Mouse (Mus musculus) C2C12 (cell line): ENCODE measurements around the gene Pnpla5.

Experiments
- CEBPB ChIP-seq: IDR thresholded peaks from one replicate; pipeline ENCODE4 v1.6.1; 2011; ENCODE audit warnings: low read depth, mild to moderate bottlenecking, control low read depth, moderate library complexity
- CTCF ChIP-seq: IDR thresholded peaks from one replicate; pipeline ENCODE4 v1.5.1; 2011; ENCODE audit not compliant: control insufficient read depth, insufficient read depth, insufficient read length
- MAX ChIP-seq: IDR thresholded peaks from one replicate; pipeline ENCODE4 v1.6.1; 2011; ENCODE audit warnings: mild to moderate bottlenecking, control low read depth
- USF1 ChIP-seq: IDR thresholded peaks from one replicate; pipeline ENCODE4 v1.6.1; 2011; ENCODE audit warnings: low read depth, mild to moderate bottlenecking, control low read depth, moderate library complexity

GRCm38 (mm10) chr15:84121036-84121435, 1.9 kb downstream of the Pnpla5 start:
- TF ChIP-seq CTCF (no peak), MAX (no peak), USF1 (no peak), CEBPB (no peak)
